ENCODE assay signal across 13 mouse cellular contexts in genomic region chr11:113366257-113367030, GRCm38 (mm10).
DNase-seq lines count a peak whose midpoint lies in the region; ATAC-seq lines count a peak whose summit lies in the region.
"Had no signal": no experiment of that assay in that cellular context is flagged by ENCODE, and none has a peak within 500 bp of the region (broad histone marks: within the 10 kb centered on the region; RNA-seq: fewer than 3 reads in every experiment).

No protein-coding gene starts in this region.

- H3K27ac ChIP-seq in heart, embryonic 13.5 days (replicated peaks), result peak overlapping the region; percentile 69
- no peak overlapping the region for H3K27ac ChIP-seq in neural tube, embryonic 15.5 days (replicated peaks)
- H3K27ac ChIP-seq in hindbrain, embryonic 14.5 days, result 0 out of 2 replicates have a peak overlapping the region, but pooled peaks have one; percentile 11
- H3K27ac ChIP-seq: embryonic facial prominence, embryonic 15.5 days had no signal

- no peak for DNase-seq in heart, postnatal 4 days
- peak; percentile 43 for DNase-seq in neural tube, embryonic 10.5 days (ENCODE audit: extremely low spot score, low spot score)
- DNase-seq in hindbrain, embryonic 14.5 days (ENCODE audit: low spot score), result no peak
- peak; percentile 10 for DNase-seq in yolk sac, embryonic 10.5 days (ENCODE audit: low spot score)
- no peak for DNase-seq in gastrocnemius, adult 8-10 months (ENCODE audit: low spot score in 2 of 2)
- no peak for DNase-seq in kidney, postnatal 36 days
- DNase-seq: left cerebral cortex, postnatal 4 days; lung, postnatal 14 days; spleen, adult 18-20 months; thymus, adult 2 months had no signal

- no peak overlapping the region for H3K4me3 ChIP-seq in heart, embryonic 13.5 days
- H3K4me3 ChIP-seq in neural tube, embryonic 15.5 days (replicated peaks), result no peak overlapping the region
- H3K4me3 ChIP-seq in hindbrain, embryonic 14.5 days (replicated peaks; ENCODE audit: low read length), result no peak overlapping the region
- H3K4me3 ChIP-seq: embryonic facial prominence, embryonic 15.5 days had no signal

- no peaks in the 10 kb centered on the region for H3K9me3 ChIP-seq in heart, embryonic 13.5 days
- H3K9me3 ChIP-seq in neural tube, embryonic 15.5 days (replicated peaks), result no peaks in the 10 kb centered on the region
- H3K9me3 ChIP-seq in hindbrain, embryonic 14.5 days (ENCODE audit: control insufficient read depth, low read length), result no peaks in the 10 kb centered on the region
- H3K9me3 ChIP-seq: embryonic facial prominence, embryonic 15.5 days had no signal

- no peaks in the 10 kb centered on the region for H3K36me3 ChIP-seq in heart, embryonic 13.5 days
- no peaks in the 10 kb centered on the region for H3K36me3 ChIP-seq in neural tube, embryonic 15.5 days
- no peaks in the 10 kb centered on the region for H3K36me3 ChIP-seq in hindbrain, embryonic 14.5 days (replicated peaks; ENCODE audit: control insufficient read depth, insufficient read depth)
- H3K36me3 ChIP-seq: embryonic facial prominence, embryonic 15.5 days had no signal

- H3K27me3 ChIP-seq in heart, embryonic 13.5 days (replicated peaks), result no peaks in the 10 kb centered on the region
- H3K27me3 ChIP-seq in neural tube, embryonic 15.5 days (replicated peaks), result no peaks in the 10 kb centered on the region
- no peaks in the 10 kb centered on the region for H3K27me3 ChIP-seq in hindbrain, embryonic 14.5 days (ENCODE audit: control insufficient read depth, insufficient read depth, low read length)
- H3K27me3 ChIP-seq: embryonic facial prominence, embryonic 15.5 days had no signal

- peak overlapping the region; percentile 44 for H3K4me2 ChIP-seq in heart, embryonic 13.5 days
- no peak overlapping the region for H3K4me2 ChIP-seq in neural tube, embryonic 15.5 days
- no peak overlapping the region for H3K4me2 ChIP-seq in hindbrain, embryonic 14.5 days (replicated peaks)
- H3K4me2 ChIP-seq: embryonic facial prominence, embryonic 15.5 days had no signal

- H3K9ac ChIP-seq in heart, embryonic 13.5 days, result peak overlapping the region; percentile 33; the same call in 1 of the 2 replicates
- H3K9ac ChIP-seq in neural tube, embryonic 15.5 days (replicated peaks), result no peak overlapping the region
- H3K9ac ChIP-seq in hindbrain, embryonic 14.5 days, result no peak overlapping the region
- H3K9ac ChIP-seq: embryonic facial prominence, embryonic 15.5 days had no signal

- peaks cover 20% of the 10 kb centered on the region for H3K4me1 ChIP-seq in heart, embryonic 13.5 days
- peaks cover 10% of the 10 kb centered on the region; the same call in 1 of the 2 replicates for H3K4me1 ChIP-seq in neural tube, embryonic 15.5 days
- peaks cover 6% of the 10 kb centered on the region; the same call in 1 of the 2 replicates for H3K4me1 ChIP-seq in hindbrain, embryonic 14.5 days (replicated peaks; ENCODE audit: control insufficient read depth, insufficient read depth, low read length)

- 32% methylated on average over 19 of the region's 19 CpGs for WGBS in heart, embryonic 13.5 days
- 50% methylated on average over 19 of the region's 19 CpGs for WGBS in neural tube, embryonic 15.5 days
- WGBS in hindbrain, embryonic 14.5 days, result 33% methylated on average over 19 of the region's 19 CpGs

- ATAC-seq in heart, embryonic 13.5 days (ENCODE audit: extremely low read depth, insufficient number of reproducible peaks, low FRiP score, low TSS enrichment), result no peak
- ATAC-seq in neural tube, embryonic 15.5 days (ENCODE audit: low FRiP score), result no peak
- no peak for ATAC-seq in hindbrain, embryonic 14.5 days (ENCODE audit: low FRiP score)

Comparison
In these comparisons a context has a peak if more than half of its experiments do, and no peak if none do; other contexts are left out.
1. DNase-seq: peak in neural tube, embryonic 10.5 days (single experiment) and yolk sac, embryonic 10.5 days (single experiment); none in heart, postnatal 4 days (single experiment), hindbrain, embryonic 14.5 days (single experiment), gastrocnemius, adult 8-10 months (0 of 2) and kidney, postnatal 36 days (0 of 2).